Mouse (Mus musculus) cortical plate, adult 2 months (tissue): Measurements from ENCODE around the gene Pms1. TPM values are rescaled to one million over a fixed set of nuclear protein-coding genes. Genes with fewer than 3 reads are reported as not detected.
"Not testable (repeated sequence)": the region's sequence is repeated elsewhere in the genome, so short reads cannot be mapped to it uniquely, and the experiment has no call there.

Experiments used
- H3K27ac ChIP-seq: fragments of 200-500 bp; 2 replicates; pipeline ENCODE4 v1.5.1; 2012; ENCODE audit warnings: low read length, control low read depth, inconsistent platforms; ENCODE audit not compliant: insufficient read depth
- H3K4me1 ChIP-seq: fragments of 200-500 bp; 2 replicates; pipeline ENCODE4 v1.6.1; 2011; ENCODE audit warnings: low read length; ENCODE audit not compliant: control insufficient read depth, insufficient read depth
- H3K4me3 ChIP-seq: fragments of 200-500 bp; 2 replicates; pipeline ENCODE4 v1.5.1; 2011; ENCODE audit warnings: mild to moderate bottlenecking, low read length, control low read depth; ENCODE audit not compliant: insufficient read depth
- CTCF ChIP-seq: fragments of 200-500 bp; IDR thresholded peaks from 2 replicates; pipeline ENCODE4 v1.5.1; 2011; ENCODE audit warnings: mild to moderate bottlenecking, control low read depth, low read length; ENCODE audit not compliant: insufficient read depth; ENCODE audit errors: extremely low read depth
- POLR2A ChIP-seq: fragments of 200-500 bp; IDR thresholded peaks from 2 replicates; pipeline ENCODE4 v1.6.1; 2011; ENCODE audit warnings: mild to moderate bottlenecking, low read length, control low read depth; ENCODE audit not compliant: insufficient read depth; ENCODE audit errors: extremely low read depth
- polyA plus RNA-seq: library from polyadenylated mRNA; depleted of rRNA; stranded (reverse); fragments of >200 nt; gene quantifications from 2 replicates; pipeline ENCODE4 v1.2.3, GENCODE M21; 2012; rRNA removed

Pms1 gene
- 3.4 and 3.9 TPM in 2 replicates for polyA plus RNA-seq

- TF ChIP-seq CTCF (no peak), POLR2A (peak; percentile 77)
- peak within 1 kb of the TSS; percentile 64 for H3K4me3 ChIP-seq
- H3K27ac ChIP-seq: 0 out of 2 replicates have a peak within 1 kb of the TSS, but pooled peaks have one; percentile 3
- H3K4me1 ChIP-seq: no peaks in the 10 kb centered on the region
These were observed at the start of gene Pms1, which contains the start of the genes Ormdl1 and Gm28778 for GRCm38 (mm10) chr1:53296581-53297383. TSS of gene Pms1 (minus strand) at chr1:53297018. TSS of gene Ormdl1 (plus strand) at chr1:53297095. TSS of gene Gm28778 (plus strand) at chr1:53297111.

DNA sequence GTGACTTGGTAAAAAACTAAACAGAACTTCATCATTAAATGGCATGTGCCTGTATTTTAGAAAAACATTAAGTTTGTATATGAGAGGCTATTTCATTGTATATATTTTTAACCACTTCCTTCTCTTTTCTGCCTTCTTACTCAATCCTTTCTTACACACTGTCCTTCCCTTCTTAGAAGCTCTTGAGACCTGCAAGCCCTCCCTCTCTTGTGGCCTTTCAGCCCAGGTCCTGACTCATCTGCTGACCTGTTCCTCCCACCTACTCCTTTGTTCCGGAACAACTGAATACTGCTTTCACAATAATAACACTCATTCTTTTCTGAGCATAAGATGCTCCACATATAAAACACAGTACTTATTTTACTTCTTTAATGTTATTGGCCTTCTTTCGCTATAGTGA is 44.3 kb upstream of the Pms1 start:
- Histone ChIP-seq H3K4me3 (no peak overlapping the region), H3K4me1 (no peaks in the 10 kb centered on the region), H3K27ac (no peak overlapping the region)
- TF ChIP-seq POLR2A: no peak
- no peak for TF ChIP-seq CTCF

GRCm38 (mm10) chr1:53337403-53337802 is 40.6 kb upstream of the Pms1 start:
- H3K4me3 ChIP-seq, H3K4me1 ChIP-seq, H3K27ac ChIP-seq: not testable (repeated sequence)

DNA sequence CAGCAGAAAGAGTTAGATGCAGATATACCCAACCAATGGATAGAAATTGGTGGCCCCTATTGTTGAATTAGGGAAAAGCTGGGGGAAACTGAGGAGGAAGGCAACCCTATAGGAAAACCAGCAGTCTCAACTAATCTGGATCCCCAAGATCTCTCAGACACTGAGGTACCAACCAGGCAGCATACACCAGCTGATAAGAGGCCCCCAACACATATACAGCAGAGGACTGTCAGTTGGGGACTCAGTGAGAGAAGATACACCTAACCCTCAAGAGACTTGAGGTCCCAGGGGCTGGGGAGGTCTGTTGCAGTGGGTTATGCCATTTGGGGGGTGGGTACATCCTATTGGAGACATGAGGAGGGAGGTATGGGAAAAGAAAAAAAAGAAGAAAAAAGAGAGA is 38.6 kb upstream of the Pms1 start:
- Histone ChIP-seq H3K27ac (no peak overlapping the region), H3K4me1 (no peaks in the 10 kb centered on the region), H3K4me3 (no peak overlapping the region)
- no peak for TF ChIP-seq POLR2A
- TF ChIP-seq CTCF: no peak

GRCm38 (mm10) chr1:53333527-53333926 is 36.7 kb upstream of the Pms1 start:
- H3K27ac ChIP-seq, H3K4me3 ChIP-seq, H3K4me1 ChIP-seq: not testable (repeated sequence)

- TF ChIP-seq CTCF: no peak
- TF ChIP-seq POLR2A: no peak
- Histone ChIP-seq H3K27ac (no peak overlapping the region), H3K4me1 (no peaks in the 10 kb centered on the region), H3K4me3 (no peak overlapping the region)
These were observed 28.1 kb upstream of the Pms1 start for GRCm38 (mm10) chr1:53324827-53325494.

GRCm38 (mm10) chr1:53324277-53324676 is 27.5 kb upstream of the Pms1 start:
- Histone ChIP-seq H3K4me3 (no peak overlapping the region), H3K4me1 (no peaks in the 10 kb centered on the region), H3K27ac (no peak overlapping the region)
- TF ChIP-seq CTCF: no peak
- no peak for TF ChIP-seq POLR2A

DNA sequence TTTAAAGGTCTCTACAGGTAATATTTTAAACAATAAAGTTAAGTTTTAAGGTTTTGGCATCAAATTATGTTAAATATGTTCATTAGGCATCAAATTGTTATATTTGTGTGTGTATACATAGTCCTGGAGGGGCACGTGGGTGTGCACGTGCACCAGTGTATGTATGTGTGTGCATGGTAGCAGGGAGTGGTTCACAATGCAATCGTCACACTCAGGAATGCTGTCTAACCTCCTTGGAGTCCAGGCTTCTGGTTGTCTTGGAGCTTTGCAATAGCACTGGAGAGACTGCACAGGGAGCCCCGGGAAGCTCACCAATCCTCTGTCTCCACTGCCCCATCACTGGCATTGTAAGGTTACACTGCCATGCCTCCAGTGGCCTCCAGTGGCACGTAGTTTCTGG is 26.4 kb upstream of the Pms1 start:
- Histone ChIP-seq H3K4me1 (no peaks in the 10 kb centered on the region), H3K4me3 (no peak overlapping the region), H3K27ac (no peak overlapping the region)
- TF ChIP-seq POLR2A (no peak), CTCF (no peak)

GRCm38 (mm10) chr1:53321662-53322344 is 25.0 kb upstream of the Pms1 start:
- H3K4me3 ChIP-seq: no peak overlapping the region
- no peak for TF ChIP-seq CTCF
- H3K4me1 ChIP-seq: no peaks in the 10 kb centered on the region
- no peak overlapping the region for H3K27ac ChIP-seq
